Mouse (Mus musculus) thymus, adult 2 months (tissue): ENCODE results near the gene Ubxn2a.

Experiments used
- CTCF ChIP-seq: fragments of 200-500 bp; IDR thresholded peaks from 2 replicates; pipeline ENCODE4 v1.5.1; 2012; ENCODE audit warnings: mild to moderate bottlenecking, control low read depth, low read length, moderate library complexity, borderline replicate concordance; ENCODE audit not compliant: control insufficient read depth, poor library complexity, insufficient read depth; ENCODE audit errors: extremely low read depth
- POLR2A ChIP-seq: fragments of 200-500 bp; IDR thresholded peaks from 2 replicates; pipeline ENCODE4 v1.6.1; 2012; ENCODE audit warnings: mild to moderate bottlenecking, low read length, control low read depth, moderate library complexity; ENCODE audit not compliant: control insufficient read depth, poor library complexity, insufficient read depth; ENCODE audit errors: extremely low read depth

DNA sequence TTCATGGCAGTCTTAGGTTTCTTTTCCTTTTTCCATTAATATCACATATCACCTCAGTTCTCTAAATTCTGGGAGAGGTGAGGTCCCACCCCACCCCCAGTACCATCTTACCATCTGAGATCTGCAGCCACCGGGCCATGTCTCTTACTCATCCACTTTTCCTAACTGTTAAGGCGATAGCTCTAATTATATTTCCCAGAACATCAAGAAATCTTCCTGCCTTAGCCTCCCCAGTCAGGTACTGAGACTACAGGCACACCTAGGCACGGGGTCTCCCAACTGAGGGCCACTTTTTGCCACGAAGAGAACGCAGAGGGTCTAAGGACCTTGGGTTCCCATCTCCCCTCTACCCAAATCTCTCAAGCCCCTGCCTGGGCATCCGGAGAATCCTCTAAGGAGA is 34.0 kb downstream of the Ubxn2a start:
- no peak for TF ChIP-seq POLR2A
- no peak for TF ChIP-seq CTCF
